Mouse (Mus musculus) A20 (cell line): ENCODE measurements at regions not wholly inside any gene's neighbourhood (a gene's known extent, or its start where the extent isn't known, plus 50 kb on each side); places are given as distances from the start of the nearest gene placed in this dataset.

Source experiments
- DNase-seq: peaks from one replicate; pipeline ENCODE4 v3.0.0-alpha.2; 2011; ENCODE audit warnings: low read depth, low spot score

- no peak for DNase-seq
These were observed 52.7 kb upstream of the Foxq1 start for GRCm38 (mm10) chr13:31503191-31503590.

- no peak for DNase-seq
These were observed 52.1 kb upstream of the Foxq1 start for GRCm38 (mm10) chr13:31503832-31504231.

- no peak for DNase-seq
These were observed 51.6 kb upstream of the Foxq1 start for GRCm38 (mm10) chr13:31504316-31504715.

- no peak for DNase-seq
These were observed 50.5 kb upstream of the Foxq1 start for GRCm38 (mm10) chr13:31505386-31505785.
